Mouse (Mus musculus) 416B (cell line): ENCODE measurements around the gene Derl2.
A peak's percentile ranks its signal among the peaks of the same experiment; 100 is the strongest.

Source experiments
- DNase-seq: peaks from one replicate; pipeline ENCODE4 v3.0.0; 2011; ENCODE audit warnings: low read depth

The Derl2 gene

GRCm38 (mm10) chr11:71019201-71020068, at the start of gene Derl2, which contains the start of gene Mis12:
TSS of gene Derl2 (minus strand) at chr11:71019841.
TSS of gene Mis12 (plus strand) at chr11:71019611.
- peak; percentile 100 for DNase-seq

- peak; percentile 60 for DNase-seq
Measured at GRCm38 (mm10) chr11:71052554-71052953, 32.9 kb upstream of the Derl2 start.

- no peak for DNase-seq
Measured at GRCm38 (mm10) chr11:71039526-71040298, 20.1 kb upstream of the Derl2 start.

- no peak for DNase-seq
Measured at GRCm38 (mm10) chr11:71033163-71033761, 13.6 kb upstream of the Derl2 start, which contains the start of gene 6330403K07Rik. TSS of gene 6330403K07Rik (minus strand) at chr11:71033513.

GRCm38 (mm10) chr11:71032491-71033162, 13.0 kb upstream of the Derl2 start:
- no peak for DNase-seq

GRCm38 (mm10) chr11:71032070-71032469, 12.4 kb upstream of the Derl2 start:
- DNase-seq = no peak

GRCm38 (mm10) chr11:71029403-71030118, 9.9 kb upstream of the Derl2 start:
- DNase-seq = no peak

GRCm38 (mm10) chr11:71028280-71028679, 8.6 kb upstream of the Derl2 start:
- no peak for DNase-seq

GRCm38 (mm10) chr11:71018416-71019200, 1.0 kb downstream of the Derl2 start:
- DNase-seq = peak; percentile 47

- DNase-seq = no peak
Measured at GRCm38 (mm10) chr11:71017051-71017450, 2.6 kb downstream of the Derl2 start.

GRCm38 (mm10) chr11:71012743-71013142, 6.9 kb downstream of the Derl2 start:
- no peak for DNase-seq

GRCm38 (mm10) chr11:71008321-71008720, 11.3 kb downstream of the Derl2 start:
- peak; percentile 40 for DNase-seq

GRCm38 (mm10) chr11:71007831-71008230, 11.8 kb downstream of the Derl2 start:
- DNase-seq = no peak

- no peak for DNase-seq
Measured at GRCm38 (mm10) chr11:71007026-71007425, 12.6 kb downstream of the Derl2 start.

- DNase-seq = peak; percentile 30
Measured at GRCm38 (mm10) chr11:71005046-71005445, 14.6 kb downstream of the Derl2 start.

- DNase-seq = peak; percentile 99
Measured at GRCm38 (mm10) chr11:71004316-71004773, 15.3 kb downstream of the Derl2 start, which contains the start of gene Dhx33. TSS of gene Dhx33 (minus strand) at chr11:71004437.

- peak; percentile 81 for DNase-seq
Measured at GRCm38 (mm10) chr11:71003611-71004315, 15.9 kb downstream of the Derl2 start.

- no peak for DNase-seq
Measured at GRCm38 (mm10) chr11:71001167-71001566, 18.5 kb downstream of the Derl2 start.

- peak; percentile 90 for DNase-seq
Measured at GRCm38 (mm10) chr11:70982557-70983228, 36.9 kb downstream of the Derl2 start, which contains the start of gene C1qbp. TSS of gene C1qbp (minus strand) at chr11:70983026.
